Mouse (Mus musculus): ENCODE measurements around the gene Tmem251. TPM values are rescaled to one million over a fixed set of nuclear protein-coding genes. Genes with fewer than 3 reads are reported as not detected.
A peak's percentile ranks its signal among the peaks of the same experiment; 100 is the strongest.

Tmem251 gene
- polyA plus RNA-seq, 1 experiment from 2014 or later, result 7.6 TPM

DNA sequence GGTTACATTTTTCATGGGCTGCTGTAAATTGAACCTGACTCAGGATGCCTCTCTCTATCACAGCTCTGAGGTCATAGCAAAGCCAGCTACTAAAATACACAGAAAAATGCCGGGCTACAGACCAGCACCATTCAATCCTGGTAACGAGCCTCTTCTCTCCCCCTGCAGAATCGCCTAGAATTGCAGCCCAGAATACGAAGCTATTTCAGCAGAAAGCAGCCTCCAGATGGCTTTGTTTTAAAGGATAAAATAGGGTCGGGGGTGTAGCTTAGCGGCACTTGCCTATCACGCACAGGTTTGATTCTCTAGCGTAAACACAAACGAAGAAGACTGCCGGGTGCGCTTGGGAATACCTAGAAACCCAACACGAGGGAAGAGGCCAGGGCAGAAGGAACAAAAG, 43.1 kb upstream of the Tmem251 start:
- Histone ChIP-seq H3K36me3 (ENCODE audit: control insufficient read depth, insufficient read depth, low read length) (no peaks in the 10 kb centered on the region), H3K4me2 (ENCODE audit: low read length) (no peak overlapping the region), H3K27ac (replicated peaks in 1 of 2; ENCODE audit: control insufficient read depth in 1 of 2, insufficient read depth in 1 of 2, low read depth in 2 of 2, low read length in 2 of 2) (no peak overlapping the region), H3K4me3 (ENCODE audit: control insufficient read depth in 1 of 2, insufficient read depth in 1 of 2, low read depth in 1 of 2, low read length in 2 of 2) (no peak overlapping the region), H3K4me1 (ENCODE audit: control insufficient read depth in 2 of 2, insufficient read depth in 2 of 2, low read length in 2 of 2) (peaks cover 17 to 33% of the 10 kb centered on the region in 2 experiments), H3K27me3 (ENCODE audit: control insufficient read depth, insufficient read depth, low read length) (no peaks in the 10 kb centered on the region), H3K9ac (ENCODE audit: low read length) (no peak overlapping the region), H3K9me3 (ENCODE audit: control insufficient read depth, low read length) (no peaks in the 10 kb centered on the region)
- ATAC-seq (ENCODE audit: insufficient number of reproducible peaks, insufficient read depth, low FRiP score, low read depth), result no peak
- 73% methylated on average over 12 of the region's 12 CpGs for WGBS

DNA sequence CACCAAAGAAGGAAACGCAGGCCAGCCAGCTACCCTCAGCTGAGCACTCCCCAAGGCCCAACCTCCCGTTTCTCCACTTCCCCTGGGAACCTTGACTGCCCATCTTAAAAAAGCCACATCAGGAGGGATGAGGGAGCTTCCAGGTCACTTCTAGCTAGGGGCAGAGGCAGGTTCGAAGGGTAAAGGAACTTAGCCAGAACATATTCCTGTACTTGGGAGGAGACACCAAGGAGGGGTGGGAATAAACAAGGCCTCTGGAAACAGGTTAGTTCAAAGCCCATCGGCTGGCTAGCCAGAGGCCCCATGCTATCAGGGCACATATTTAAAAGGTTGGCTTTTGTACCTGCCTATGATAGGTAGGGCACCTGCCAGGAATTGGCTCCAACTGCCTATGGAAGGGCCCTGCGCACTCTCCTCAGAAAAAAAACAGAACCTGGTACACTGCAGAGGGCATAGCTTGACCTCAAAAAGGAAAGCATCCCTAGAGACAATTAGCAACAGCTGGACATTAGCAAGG, 41.8 kb upstream of the Tmem251 start:
- no peak for ATAC-seq (ENCODE audit: insufficient number of reproducible peaks, insufficient read depth, low FRiP score, low read depth)
- no peaks in the 10 kb centered on the region for H3K36me3 ChIP-seq (ENCODE audit: control insufficient read depth, insufficient read depth, low read length)
- H3K9me3 ChIP-seq (ENCODE audit: control insufficient read depth, low read length), result no peaks in the 10 kb centered on the region
- H3K27me3 ChIP-seq (ENCODE audit: control insufficient read depth, insufficient read depth, low read length), result peaks cover 2% of the 10 kb centered on the region; the same call in 1 of the 2 replicates
- H3K4me3 ChIP-seq (ENCODE audit: control insufficient read depth in 1 of 2, insufficient read depth in 1 of 2, low read depth in 1 of 2, low read length in 2 of 2), result no peak overlapping the region
- WGBS, result 83% methylated on average over 5 of the region's 5 CpGs
- H3K4me1 ChIP-seq (ENCODE audit: control insufficient read depth in 2 of 2, insufficient read depth in 2 of 2, low read length in 2 of 2), result peaks cover 12 to 36% of the 10 kb centered on the region in 2 experiments; a peak in 3 of 4 replicates
- H3K9ac ChIP-seq (ENCODE audit: low read length), result no peak overlapping the region
- H3K27ac ChIP-seq (replicated peaks in 1 of 2; ENCODE audit: control insufficient read depth in 1 of 2, insufficient read depth in 1 of 2, low read depth in 2 of 2, low read length in 2 of 2), result no peak overlapping the region
- H3K4me2 ChIP-seq (ENCODE audit: low read length), result no peak overlapping the region

DNA sequence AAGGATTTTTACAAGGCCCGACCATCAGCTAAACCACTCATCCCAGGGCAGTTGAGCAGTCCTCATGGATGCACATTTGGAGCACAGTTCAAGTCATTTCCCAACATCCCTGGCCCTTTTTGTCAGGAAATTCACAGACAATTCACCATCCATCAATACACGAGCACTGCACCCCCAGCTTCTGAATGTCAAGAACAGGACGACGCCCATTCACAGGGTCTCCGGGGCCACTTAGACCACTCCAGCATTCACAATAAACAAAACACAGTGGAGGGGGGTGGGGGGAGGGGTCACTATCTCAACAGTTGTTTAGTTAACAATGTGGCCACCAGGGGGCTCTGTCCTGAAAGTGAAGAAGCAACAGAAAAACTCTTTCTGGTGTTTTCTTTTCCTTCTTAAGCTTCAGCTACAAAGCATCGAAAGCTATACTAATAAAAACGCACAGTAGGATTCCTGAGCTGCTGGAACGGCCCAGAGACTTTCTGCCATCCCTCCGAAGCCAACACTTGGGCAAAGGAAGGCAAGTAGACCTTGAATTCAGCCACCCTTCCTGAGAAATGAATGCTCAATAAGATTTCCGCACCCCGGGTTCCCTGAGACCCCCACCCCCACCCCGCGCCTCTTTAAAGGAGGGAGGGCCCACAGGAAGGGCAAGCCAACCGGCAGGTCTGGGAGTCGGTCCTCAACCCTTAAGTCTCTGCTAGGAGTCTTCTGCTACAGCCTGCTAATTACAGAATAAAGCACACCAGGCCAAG, 41.0 kb upstream of the Tmem251 start:
- Histone ChIP-seq H3K9me3 (ENCODE audit: control insufficient read depth, low read length) (no peaks in the 10 kb centered on the region), H3K27me3 (ENCODE audit: control insufficient read depth, insufficient read depth, low read length) (peaks cover 7% of the 10 kb centered on the region; the same call in 1 of the 2 replicates), H3K4me3 (ENCODE audit: control insufficient read depth in 1 of 2, insufficient read depth in 1 of 2, low read depth in 1 of 2, low read length in 2 of 2) (peak overlapping the region in 1 of 2 experiments; percentile 12; a peak in 2 of 4 replicates), H3K4me1 (ENCODE audit: control insufficient read depth in 2 of 2, insufficient read depth in 2 of 2, low read length in 2 of 2) (peaks cover 12 to 37% of the 10 kb centered on the region in 2 experiments; a peak in 3 of 4 replicates), H3K36me3 (ENCODE audit: control insufficient read depth, insufficient read depth, low read length) (no peaks in the 10 kb centered on the region), H3K27ac (replicated peaks in 1 of 2; ENCODE audit: control insufficient read depth in 1 of 2, insufficient read depth in 1 of 2, low read depth in 2 of 2, low read length in 2 of 2) (no peak overlapping the region; a peak in 1 of 4 replicates), H3K9ac (ENCODE audit: low read length) (peak overlapping the region; percentile 22; the same call in 1 of the 2 replicates), H3K4me2 (ENCODE audit: low read length) (peak overlapping the region; percentile 96)
- ATAC-seq (ENCODE audit: insufficient number of reproducible peaks, insufficient read depth, low FRiP score, low read depth), result no peak
- 7% methylated on average over 15 of the region's 15 CpGs for WGBS

DNA sequence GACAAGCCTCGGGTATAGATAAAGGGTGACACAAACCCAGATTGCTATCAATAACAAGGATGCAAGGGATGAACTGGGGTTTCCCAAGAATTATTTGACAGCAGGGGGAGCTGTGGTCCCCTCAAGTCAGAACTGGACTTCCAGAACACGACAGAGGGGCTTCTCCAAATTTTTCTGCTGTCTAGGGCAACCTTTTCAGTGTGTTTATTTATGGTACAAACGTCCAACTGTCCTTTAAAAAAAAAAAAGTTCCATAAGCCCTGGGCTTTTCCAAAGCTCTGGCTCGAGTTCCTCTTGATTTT, 40.5 kb upstream of the Tmem251 start:
- 14% methylated on average over 4 of the region's 4 CpGs for WGBS
- H3K4me2 ChIP-seq (ENCODE audit: low read length), result peak overlapping the region; percentile 96
- H3K9ac ChIP-seq (ENCODE audit: low read length), result no peak overlapping the region
- peaks cover 16 to 37% of the 10 kb centered on the region in 2 experiments; a peak in 3 of 4 replicates for H3K4me1 ChIP-seq (ENCODE audit: control insufficient read depth in 2 of 2, insufficient read depth in 2 of 2, low read length in 2 of 2)
- no peak for ATAC-seq (ENCODE audit: insufficient number of reproducible peaks, insufficient read depth, low FRiP score, low read depth)
- no peaks in the 10 kb centered on the region for H3K9me3 ChIP-seq (ENCODE audit: control insufficient read depth, low read length)
- no peak overlapping the region for H3K27ac ChIP-seq (replicated peaks in 1 of 2; ENCODE audit: control insufficient read depth in 1 of 2, insufficient read depth in 1 of 2, low read depth in 2 of 2, low read length in 2 of 2)
- peaks cover 7% of the 10 kb centered on the region; the same call in 1 of the 2 replicates for H3K27me3 ChIP-seq (ENCODE audit: control insufficient read depth, insufficient read depth, low read length)
- peak overlapping the region in 1 of 2 experiments; percentile 12; a peak in 1 of 4 replicates for H3K4me3 ChIP-seq (ENCODE audit: control insufficient read depth in 1 of 2, insufficient read depth in 1 of 2, low read depth in 1 of 2, low read length in 2 of 2)
- no peaks in the 10 kb centered on the region for H3K36me3 ChIP-seq (ENCODE audit: control insufficient read depth, insufficient read depth, low read length)

DNA sequence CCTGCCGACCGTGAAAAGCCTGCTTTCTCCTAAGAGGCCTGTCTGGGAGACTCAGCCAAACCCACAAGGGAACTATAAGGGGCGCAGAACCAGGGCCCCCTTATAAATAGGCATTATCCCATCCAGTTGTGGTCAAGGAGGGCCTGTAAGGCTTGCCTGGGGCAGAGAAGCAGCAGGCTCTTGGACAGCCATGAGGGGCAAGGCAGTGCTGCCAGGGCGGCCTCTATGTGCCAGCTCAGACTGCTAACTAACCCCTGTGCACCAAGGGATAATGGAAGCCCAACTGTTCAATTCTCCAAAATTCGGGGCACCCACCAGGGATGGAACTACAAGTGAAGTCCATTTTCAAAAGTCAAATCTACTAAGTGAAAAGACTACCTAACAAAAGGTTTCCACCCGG, 40.1 kb upstream of the Tmem251 start:
- Histone ChIP-seq H3K36me3 (ENCODE audit: control insufficient read depth, insufficient read depth, low read length) (no peaks in the 10 kb centered on the region), H3K4me2 (ENCODE audit: low read length) (peak overlapping the region; percentile 96), H3K27ac (replicated peaks in 1 of 2; ENCODE audit: control insufficient read depth in 1 of 2, insufficient read depth in 1 of 2, low read depth in 2 of 2, low read length in 2 of 2) (no peak overlapping the region), H3K4me3 (ENCODE audit: control insufficient read depth in 1 of 2, insufficient read depth in 1 of 2, low read depth in 1 of 2, low read length in 2 of 2) (peak overlapping the region in 1 of 2 experiments; percentile 82; a peak in 1 of 4 replicates), H3K4me1 (ENCODE audit: control insufficient read depth in 2 of 2, insufficient read depth in 2 of 2, low read length in 2 of 2) (peaks cover 15 to 36% of the 10 kb centered on the region in 2 experiments; a peak in 3 of 4 replicates), H3K9ac (ENCODE audit: low read length) (no peak overlapping the region; the same call in 1 of the 2 replicates), H3K9me3 (ENCODE audit: control insufficient read depth, low read length) (no peaks in the 10 kb centered on the region), H3K27me3 (ENCODE audit: control insufficient read depth, insufficient read depth, low read length) (peaks cover 7% of the 10 kb centered on the region; the same call in 1 of the 2 replicates)
- ATAC-seq (ENCODE audit: insufficient number of reproducible peaks, insufficient read depth, low FRiP score, low read depth), result no peak
- WGBS, result 62% methylated on average over 6 of the region's 6 CpGs

DNA sequence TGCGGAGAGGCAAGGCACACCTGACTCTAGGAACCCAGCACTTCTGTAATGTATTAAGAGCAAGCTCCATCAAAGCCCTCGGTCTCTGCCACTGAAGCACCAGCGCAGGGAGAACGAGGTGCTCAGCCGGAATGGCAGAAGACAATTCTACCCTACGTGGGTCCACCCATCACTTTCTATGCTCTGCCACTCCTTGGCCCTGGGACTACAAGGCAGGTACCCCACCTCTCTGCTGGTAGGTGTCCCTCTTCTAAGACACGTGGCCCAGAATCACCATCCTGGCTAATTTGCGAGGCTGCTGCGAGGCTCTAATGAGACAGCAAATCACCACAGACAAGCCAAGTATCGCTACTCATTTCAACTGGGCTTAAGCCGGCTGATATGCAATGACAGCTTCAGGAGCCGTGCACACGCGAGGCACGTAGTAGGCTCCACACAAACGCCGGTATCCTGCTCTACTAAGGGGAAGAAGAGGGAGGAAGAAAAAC, 39.6 kb upstream of the Tmem251 start:
- ATAC-seq (ENCODE audit: insufficient number of reproducible peaks, insufficient read depth, low FRiP score, low read depth), result no peak
- no peaks in the 10 kb centered on the region for H3K9me3 ChIP-seq (ENCODE audit: control insufficient read depth, low read length)
- no peak overlapping the region for H3K27ac ChIP-seq (replicated peaks in 1 of 2; ENCODE audit: control insufficient read depth in 1 of 2, insufficient read depth in 1 of 2, low read depth in 2 of 2, low read length in 2 of 2)
- H3K4me1 ChIP-seq (ENCODE audit: control insufficient read depth in 2 of 2, insufficient read depth in 2 of 2, low read length in 2 of 2), result peaks cover 15 to 33% of the 10 kb centered on the region in 2 experiments; a peak in 3 of 4 replicates
- H3K9ac ChIP-seq (ENCODE audit: low read length), result peak overlapping the region; percentile 88
- peaks cover 7% of the 10 kb centered on the region; the same call in 1 of the 2 replicates for H3K27me3 ChIP-seq (ENCODE audit: control insufficient read depth, insufficient read depth, low read length)
- no peaks in the 10 kb centered on the region for H3K36me3 ChIP-seq (ENCODE audit: control insufficient read depth, insufficient read depth, low read length)
- peak overlapping the region; percentile 96 for H3K4me2 ChIP-seq (ENCODE audit: low read length)
- peak overlapping the region; percentile 72 to 82 for H3K4me3 ChIP-seq (ENCODE audit: control insufficient read depth in 1 of 2, insufficient read depth in 1 of 2, low read depth in 1 of 2, low read length in 2 of 2)
- WGBS, result 15% methylated on average over 17 of the region's 17 CpGs

DNA sequence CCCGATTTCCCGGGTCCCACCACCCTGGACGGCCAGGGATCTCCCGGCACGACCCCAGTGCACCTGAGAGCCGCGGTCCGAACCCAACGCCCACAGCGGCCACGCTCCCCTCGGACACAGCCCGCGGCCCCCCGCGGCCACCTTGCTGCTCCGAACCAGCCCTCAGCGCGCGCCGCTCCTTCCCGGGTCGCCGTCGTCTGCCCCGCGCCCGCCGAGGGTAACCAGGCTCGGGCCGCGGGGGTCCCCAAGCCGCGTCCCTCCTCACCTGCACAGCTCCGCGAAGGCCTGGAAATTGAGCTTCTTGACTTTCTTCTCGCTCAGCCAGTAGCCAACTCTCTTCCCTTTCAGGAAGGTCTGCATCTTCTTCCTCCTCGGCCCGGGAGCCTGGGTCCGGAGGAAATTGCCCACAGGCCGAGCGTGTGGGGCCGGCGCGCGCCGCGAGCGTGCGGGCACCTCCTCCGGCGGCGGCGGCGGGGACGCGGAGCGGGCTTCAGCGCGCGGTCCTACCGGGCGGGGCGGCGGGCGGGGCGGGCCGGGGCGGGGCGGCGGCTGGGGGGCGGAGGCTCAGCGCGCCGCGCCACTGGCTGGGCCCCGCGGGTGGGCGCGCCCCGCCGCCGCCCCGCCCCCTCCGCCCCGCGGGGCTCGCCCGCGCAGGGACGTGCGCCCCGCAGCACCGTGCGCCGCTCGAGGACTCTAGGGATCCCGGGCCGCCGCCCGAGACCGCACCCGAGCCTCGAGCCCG, 38.9 kb upstream of the Tmem251 start, which contains the start of gene Itpk1:
Gene Itpk1 (minus strand): TSS at position 474 of the 742 bp plus-strand sequence.
- WGBS, result under 1% methylated on average over 72 of the region's 105 CpGs
- Histone ChIP-seq H3K27me3 (ENCODE audit: control insufficient read depth, insufficient read depth, low read length) (peaks cover 7% of the 10 kb centered on the region; the same call in 1 of the 2 replicates), H3K36me3 (ENCODE audit: control insufficient read depth, insufficient read depth, low read length) (no peaks in the 10 kb centered on the region), H3K9me3 (ENCODE audit: control insufficient read depth, low read length) (no peaks in the 10 kb centered on the region), H3K27ac (replicated peaks in 1 of 2; ENCODE audit: control insufficient read depth in 1 of 2, insufficient read depth in 1 of 2, low read depth in 2 of 2, low read length in 2 of 2) (peak within 1 kb of the TSS; percentile 49 to 81; a peak in 3 of 4 replicates), H3K4me3 (ENCODE audit: control insufficient read depth in 1 of 2, insufficient read depth in 1 of 2, low read depth in 1 of 2, low read length in 2 of 2) (peak within 1 kb of the TSS; percentile 78 to 82), H3K4me2 (ENCODE audit: low read length) (peak within 1 kb of the TSS; percentile 96), H3K4me1 (ENCODE audit: control insufficient read depth in 2 of 2, insufficient read depth in 2 of 2, low read length in 2 of 2) (peaks cover 15 to 33% of the 10 kb centered on the region in 2 experiments; a peak in 3 of 4 replicates), H3K9ac (ENCODE audit: low read length) (peak within 1 kb of the TSS; percentile 88)
- peak; percentile 86 for ATAC-seq (ENCODE audit: insufficient number of reproducible peaks, insufficient read depth, low FRiP score, low read depth)

All from heart, embryonic 14.5 days (tissue).